Mouse (Mus musculus) heart, adult 11 months (tissue): Measurements from ENCODE around the gene Adamts12.
A peak's percentile ranks its signal among the peaks of the same experiment; 100 is the strongest.

Experiments used
- DNase-seq: peaks from one replicate; pipeline ENCODE4 v3.0.0; 2022

The Adamts12 gene

DNA sequence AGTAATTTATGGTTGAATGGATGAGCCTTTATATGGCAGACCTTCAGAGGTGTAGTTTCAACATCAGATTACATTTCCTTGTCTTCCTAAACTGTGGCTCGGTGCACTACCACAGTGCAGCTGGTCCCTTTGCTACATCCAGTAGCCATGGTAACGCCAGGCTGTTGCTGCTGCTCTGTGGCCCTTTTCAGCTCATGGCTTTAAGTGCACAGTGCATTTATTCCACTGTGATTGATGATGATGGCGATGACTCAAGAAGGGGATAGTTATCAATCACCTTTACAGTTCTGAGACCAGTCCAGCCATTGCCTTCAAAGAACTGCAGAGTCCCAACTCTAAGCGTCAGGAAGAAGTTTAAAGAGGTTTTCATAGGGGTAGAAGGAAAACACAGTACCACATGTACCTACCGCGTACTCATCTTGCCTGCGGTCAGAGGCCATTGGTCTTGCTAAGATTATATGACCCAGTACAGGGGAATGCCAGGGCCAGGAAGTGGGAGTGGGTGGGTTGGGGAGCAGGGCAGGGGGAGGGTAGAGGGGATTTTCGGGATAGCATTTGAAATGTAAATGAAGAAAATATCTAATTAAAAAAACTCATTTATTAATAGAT, 18.5 kb downstream of the Adamts12 start:
- DNase-seq: no peak

DNA sequence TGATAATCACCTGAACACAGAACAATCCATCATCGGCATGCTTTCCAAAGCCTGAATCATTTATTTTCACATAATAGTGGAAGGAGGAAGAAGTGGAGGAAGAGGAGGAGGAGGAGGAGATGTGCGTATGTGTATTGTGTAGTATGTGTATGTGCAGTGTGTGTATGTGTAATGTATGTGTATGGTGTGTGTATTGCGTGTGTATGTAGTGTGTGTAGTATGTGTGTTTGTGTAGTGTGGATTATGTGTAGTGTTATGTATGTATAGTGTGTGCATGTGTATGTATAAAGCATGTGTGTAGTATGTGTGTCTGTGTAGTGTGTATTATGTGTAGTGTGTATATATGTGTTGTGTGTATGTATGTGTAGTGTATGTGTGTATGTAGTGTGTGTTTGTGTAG, 19.1 kb downstream of the Adamts12 start:
- no peak for DNase-seq

DNA sequence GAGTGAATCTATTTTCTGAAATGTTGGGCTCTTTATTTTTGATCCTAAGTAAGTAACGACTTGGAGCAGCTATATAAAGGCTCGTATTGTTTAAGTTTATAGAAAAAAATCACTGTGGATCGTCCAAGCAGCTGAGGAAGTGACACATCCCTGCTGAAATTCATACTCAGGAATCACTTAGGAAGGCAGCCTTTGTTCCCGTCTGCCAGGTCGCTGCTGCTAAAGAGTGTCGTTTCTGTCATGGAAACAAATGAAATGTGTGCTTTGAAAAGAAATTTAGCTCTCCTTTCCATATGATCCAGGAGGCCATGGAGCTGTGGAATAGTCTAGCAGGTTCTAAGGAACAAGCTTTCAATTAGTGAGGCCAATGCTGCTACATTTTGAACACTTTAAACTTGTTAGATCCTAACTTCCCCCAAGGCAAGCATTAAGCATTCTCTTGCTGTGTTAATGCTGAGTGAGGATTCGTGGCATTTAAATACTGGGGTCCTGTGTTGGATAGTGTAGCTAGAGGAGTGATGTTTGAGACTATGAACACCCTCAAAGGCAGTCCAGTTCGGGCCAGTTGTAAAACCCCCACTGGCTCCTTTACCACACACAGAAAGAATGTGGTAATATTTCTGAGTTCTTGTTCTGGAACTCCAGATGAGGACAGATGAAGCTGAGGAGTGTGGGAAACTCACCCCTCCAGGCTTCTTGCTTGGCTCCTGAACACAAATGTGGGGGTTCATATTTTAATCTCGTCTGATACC, 19.8 kb downstream of the Adamts12 start:
- DNase-seq: no peak

DNA sequence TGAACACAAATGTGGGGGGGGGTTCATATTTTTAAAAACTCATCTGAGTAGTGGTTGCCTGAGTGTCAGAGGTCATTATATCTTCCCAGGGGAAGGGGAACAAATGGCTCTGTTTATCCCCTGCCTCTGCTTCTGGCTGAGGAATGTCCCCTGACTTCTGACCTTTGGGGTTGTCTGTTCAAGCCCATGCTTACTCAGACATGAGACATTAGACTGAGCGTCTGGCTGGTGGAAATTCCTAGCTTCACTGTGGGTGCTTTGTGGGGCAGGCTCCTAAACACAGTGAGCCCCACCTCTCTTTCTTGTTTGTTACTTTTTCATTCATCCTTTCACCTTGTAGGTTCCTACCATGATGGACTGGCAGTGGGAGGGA, 20.4 kb downstream of the Adamts12 start:
- DNase-seq: no peak

DNA sequence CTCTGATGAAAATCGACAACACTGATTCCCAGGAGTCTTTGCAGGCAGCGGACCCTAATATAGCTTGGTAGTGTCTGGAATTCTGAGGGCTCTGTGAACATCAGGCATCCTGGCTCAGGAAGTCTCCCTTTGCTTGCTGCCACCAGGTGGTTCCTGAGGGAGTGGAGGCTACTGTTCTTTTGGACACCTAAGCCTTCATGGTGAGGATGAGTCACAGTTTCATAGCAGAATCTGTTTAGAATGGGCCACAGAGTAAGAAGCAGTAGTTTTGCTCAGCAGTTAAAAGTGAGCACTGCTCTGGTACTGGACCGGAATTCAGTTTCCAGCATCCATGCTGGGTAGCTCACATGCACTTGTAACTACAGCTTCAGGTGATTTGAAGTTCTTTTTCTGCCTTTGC, 24.9 kb downstream of the Adamts12 start:
- peak; percentile 12 for DNase-seq

DNA sequence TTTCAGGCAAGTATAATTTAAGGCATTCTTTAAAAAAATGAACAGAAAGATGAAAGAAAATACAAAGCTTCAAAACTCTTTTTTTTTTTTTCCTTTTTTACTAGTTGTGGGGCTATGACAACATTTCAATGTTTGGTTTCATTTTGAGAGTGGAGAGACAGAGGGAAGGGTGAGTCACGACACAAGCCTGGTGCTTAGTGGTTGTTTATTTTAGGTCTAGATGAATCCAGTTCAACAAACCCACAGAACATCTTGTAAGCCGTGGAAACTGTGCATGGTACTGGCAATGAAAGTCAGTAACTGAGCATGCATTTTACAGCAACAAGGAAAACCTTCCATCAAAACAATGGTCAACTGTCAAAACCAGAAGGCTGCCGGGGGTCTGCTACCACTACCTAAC, 31.0 kb downstream of the Adamts12 start:
- DNase-seq: no peak

DNA sequence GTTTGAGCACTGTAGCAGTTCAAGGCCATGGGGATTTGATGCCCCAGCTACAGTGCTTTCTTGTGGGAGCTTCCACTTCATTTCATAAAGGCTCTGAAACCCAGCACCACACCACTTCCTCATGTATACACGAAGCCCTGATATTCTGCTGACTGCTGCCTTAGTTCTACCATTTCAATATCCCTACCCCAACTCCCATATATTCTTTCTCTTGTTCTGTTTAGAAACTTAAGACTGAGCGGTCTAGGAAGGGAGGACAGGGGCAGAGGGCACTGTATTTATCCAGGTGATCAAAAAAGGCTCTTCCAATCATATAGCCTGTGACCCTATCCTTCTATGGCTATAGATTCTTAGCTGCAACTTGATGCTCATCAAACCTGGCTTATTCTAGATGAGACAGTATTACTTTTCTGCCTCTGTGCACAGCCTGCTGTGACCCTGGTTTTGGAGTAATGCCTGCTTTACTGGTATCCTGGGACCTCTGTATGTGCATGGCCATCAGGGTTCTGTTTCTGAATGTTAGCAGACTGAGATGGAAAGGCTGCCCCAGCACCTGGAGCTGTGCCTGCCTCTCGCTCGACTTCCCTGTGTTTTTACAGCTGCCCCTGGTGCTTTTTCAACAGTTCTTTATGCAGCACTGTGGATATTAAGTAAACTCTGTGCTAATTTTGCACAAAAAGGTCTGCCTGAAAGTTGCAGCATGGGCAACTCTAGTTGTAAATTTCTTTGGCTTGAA, 33.5 kb downstream of the Adamts12 start:
- DNase-seq: peak; percentile 87

DNA sequence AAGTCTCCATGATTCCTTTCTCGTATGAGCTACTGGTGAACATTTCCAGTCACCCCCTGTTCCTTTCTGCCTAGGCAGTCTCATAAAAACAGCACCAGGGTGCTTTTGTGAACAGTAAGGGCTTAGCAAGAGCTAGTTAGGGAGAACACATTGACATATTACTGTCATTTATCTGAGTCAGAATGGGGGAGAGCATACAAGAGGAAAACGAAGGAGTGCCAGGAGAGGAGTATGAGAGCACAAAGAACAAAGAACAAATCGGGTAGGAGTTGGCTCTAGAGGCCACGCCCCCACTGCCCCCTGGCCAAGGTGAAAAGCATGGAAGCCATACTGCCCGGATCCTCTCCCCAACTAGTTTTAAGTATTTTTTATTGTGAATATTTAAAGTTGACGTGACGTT, 34.4 kb downstream of the Adamts12 start:
- no peak for DNase-seq

DNA sequence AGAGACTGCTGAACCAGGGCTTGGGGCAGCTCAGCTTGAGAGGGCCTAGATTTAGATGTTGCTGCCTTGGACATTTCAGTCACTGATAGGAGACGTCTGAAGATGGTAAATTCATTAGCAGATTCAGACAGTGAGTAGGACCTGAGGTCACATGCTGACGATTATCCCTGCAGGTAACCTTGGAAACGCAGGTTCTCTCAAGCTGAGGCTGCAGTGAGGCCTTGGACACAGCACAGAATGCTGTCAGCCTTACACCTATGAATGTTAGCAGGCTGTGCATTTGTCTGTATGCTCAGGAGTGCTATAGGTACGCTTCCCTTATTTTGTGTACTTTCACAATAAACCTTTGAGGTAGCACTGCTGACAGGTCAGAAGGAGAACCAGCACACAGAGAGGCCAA, 36.3 kb downstream of the Adamts12 start:
- DNase-seq: no peak

DNA sequence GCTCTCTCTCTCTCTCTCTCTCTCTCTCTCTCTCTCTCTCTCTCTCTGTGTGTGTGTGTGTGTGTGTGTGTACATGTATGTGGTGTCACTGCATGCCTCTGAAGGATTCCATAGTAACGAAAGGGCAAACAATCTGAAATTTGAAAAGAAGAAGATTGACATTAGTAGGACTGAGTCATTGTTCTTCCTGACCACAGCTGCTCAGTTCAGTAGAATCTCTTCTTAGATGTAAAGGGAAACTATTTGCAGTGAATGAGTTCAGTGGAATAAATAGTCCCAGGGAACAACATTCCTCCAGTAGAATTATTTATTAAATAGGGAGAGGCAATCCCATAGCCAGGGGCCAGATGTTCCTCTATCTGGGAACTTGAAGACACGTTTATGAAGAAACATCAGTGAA, 40.5 kb downstream of the Adamts12 start:
- peak; percentile 22 for DNase-seq

DNA sequence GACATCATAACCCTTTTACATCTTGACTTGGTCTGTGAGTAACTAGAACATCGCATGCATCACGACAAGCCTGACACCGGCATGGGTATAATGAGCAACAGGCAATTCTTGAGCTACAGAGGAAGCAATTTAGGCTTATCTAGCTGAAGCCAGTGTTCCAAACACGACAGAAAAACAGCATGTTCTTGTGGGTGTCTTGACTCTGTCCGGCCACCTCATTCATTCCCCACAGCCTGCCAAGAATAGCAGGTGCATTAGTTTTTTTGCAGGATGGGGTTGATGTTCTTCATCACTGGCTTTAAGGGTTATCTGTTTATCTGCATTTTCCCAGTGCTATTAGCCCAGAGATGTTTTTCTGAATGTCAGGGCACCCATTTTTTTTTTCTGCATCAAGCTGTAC, 42.8 kb downstream of the Adamts12 start:
- peak; percentile 92 for DNase-seq

DNA sequence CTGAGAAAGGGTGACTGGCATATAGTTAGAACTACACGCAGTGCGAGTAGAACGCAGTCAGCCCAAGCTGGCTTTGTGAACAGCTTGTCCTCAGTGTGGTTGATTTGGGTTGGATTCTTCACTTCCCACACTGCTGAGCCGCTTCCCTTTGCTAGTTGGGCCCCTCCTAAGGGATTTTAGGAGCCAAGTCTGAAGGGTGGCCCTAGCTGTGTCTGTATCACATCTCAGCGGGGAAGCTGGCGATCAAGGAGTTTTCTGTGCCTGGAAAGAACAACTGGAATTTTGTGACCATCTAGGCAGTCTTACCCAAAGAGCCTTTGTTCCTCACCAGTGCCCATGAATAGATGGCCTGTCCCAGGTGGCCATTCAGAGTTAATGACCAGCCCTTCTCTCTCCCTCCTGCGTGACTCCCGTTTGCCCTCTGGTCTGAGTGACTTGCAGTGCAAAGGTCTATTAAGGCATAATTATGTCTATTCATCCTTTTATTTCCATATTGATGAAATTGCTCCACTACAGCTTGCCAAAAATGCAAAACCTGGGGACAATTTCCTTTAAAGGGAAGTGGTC, 50.1 kb downstream of the Adamts12 start:
- DNase-seq: peak; percentile 91

DNA sequence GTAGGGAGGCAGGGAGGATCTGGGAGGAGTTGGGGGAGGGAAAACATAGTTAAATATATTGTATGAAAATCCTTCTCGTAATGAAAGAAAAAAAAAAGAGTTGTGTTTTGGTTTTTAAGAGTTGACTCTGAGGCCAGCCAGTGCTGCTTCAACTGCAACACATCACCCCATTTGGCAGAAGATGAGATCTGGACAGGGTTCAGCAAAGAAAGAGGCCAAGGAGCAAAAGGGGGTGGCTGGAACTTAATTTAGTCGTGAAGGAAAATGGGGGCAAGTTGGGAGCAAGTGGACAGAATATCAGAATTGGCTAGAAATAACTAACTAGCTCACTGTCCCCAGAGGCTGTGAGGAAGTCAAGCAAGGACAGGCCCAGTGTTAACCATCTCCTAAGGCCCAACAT, 51.7 kb downstream of the Adamts12 start:
- peak; percentile 98 for DNase-seq

DNA sequence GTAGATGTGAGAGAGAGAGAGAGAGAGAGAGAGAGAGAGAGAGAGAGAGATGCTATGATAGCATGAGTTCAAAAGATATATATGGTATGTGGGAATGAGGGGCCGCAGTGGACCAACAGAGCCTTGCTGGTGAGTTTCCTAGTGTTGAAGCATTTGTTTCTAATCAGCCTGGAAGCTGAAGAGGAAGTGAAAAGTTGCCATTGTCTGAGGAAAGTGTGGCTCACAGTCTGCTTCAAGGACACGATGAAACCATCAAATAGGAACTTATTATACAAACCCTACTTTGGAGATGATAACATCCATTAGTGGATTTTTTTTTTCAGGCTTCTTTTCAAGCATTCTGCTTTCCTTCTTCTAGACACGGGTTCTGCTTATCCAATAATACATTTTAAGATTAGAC, 52.3 kb downstream of the Adamts12 start:
- DNase-seq: peak; percentile 88

DNA sequence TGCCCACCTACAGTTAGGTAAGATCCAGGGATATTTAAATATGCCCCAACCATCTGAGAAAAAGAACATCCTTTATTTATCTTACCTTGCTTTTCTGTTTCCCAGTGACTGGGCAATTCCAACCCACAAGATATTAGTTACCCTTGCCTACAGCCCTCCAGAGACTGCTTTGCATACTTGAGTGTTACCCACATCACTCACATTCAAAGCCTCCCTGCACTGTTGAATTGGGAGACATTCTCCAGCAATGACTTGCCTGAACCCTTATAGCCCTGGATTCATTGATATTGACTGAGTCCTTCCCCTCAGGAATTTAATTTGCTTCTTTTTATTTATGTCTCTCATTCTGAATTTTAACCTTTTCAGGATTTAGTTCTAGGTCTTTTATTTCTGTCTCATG, 53.8 kb downstream of the Adamts12 start:
- no peak for DNase-seq

DNA sequence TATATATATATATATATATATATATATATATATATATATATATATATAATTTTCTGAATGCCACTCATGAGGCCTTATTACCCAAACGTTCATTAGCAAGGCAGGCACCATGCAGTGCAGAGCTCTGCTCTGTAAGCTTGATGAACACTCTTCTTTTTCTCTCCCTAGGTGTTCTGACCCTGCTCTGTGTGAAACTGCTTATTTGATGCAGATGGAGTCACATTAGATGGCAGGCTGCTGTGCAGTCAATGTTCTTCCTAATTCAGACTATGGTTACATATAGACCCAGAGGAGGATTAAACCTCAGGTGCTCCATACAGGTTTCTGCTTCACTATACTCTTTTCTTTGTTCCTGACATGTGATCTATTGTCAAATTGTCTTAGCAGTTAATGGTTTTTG, 57.1 kb downstream of the Adamts12 start:
- peak; percentile 72 for DNase-seq

DNA sequence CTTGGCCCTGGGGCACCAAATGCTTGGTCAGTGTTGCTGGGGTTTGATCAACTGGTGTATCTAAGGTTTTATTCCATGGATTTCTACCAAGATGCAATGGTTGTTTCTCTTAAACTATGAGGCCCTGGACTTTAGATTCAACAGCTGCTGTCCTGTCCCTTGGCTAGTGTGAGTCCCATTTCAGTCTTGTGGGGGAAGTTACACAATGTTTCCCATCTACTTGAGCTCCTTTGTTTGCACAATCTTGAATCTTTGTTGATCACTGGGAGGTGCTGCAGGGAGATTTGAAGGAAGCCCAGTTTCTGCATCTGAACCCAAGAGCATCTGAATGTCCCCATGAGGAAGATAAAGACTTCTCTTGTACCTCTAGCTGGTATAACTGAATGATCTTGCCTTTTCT, 60.8 kb downstream of the Adamts12 start:
- DNase-seq: peak; percentile 89

DNA sequence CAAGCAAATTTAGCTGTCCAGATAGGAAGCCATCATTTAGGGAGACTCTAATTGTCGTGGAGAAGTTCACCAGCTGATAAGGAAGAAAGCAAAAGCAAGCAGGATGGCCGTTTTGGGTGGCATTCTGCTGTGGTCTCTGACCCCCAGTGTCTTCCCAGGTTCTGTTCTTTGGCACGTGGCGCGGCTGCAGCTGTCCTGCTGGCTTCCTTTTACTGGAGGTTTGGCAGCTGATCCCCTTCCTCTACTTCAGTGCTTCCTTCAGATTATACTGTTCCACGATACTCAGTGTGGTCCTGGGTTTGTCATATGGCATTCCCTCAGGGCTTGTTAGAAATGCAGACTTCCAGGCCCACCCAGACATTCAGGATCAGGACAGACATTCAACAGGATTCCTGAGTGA, 63.9 kb downstream of the Adamts12 start:
- peak; percentile 89 for DNase-seq

DNA sequence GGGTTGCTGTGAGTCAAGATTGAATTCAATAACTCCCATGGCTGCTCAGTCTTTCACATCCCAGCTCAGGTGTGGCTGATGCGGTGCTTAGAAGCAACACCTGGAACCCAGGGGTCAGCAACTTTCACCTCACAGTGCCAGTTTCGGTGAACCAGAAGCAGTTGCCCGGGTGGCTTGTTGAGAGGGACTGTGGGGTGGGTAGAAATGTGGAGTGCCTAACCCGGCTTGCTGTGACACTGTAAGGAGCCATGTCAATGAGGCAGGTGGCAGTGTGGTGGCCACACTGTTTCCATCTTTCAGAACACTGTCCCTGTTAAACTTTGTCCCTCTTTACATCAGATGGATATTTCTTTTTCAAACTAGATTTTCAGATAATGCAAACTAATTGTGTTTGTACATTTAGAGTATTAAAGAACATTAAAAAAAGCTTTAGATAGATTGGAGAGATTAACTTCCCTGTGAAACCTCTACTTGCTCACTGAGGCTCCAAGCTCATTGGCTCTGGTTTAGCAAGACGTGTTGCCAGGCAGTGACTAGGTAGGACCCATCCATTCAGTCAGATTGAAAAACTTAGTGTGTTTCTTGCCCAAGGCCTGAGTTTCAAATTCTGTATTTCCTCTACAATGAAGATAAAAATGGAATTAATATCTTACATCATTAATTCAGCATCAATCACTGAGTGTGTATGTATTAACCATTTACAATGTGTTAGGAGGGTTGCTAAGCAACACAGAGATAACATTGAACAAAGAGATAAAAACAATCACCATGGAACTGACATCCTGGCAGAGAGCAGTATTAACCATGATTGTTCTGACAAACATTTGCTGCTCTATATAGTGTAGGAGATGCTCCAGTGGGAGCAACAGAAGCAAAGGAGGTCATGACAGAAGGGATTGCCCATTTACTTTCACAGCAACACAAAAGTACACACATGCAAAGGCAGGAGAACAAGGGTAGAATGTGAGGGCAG, 68.3 kb downstream of the Adamts12 start:
- DNase-seq: peak; percentile 74

DNA sequence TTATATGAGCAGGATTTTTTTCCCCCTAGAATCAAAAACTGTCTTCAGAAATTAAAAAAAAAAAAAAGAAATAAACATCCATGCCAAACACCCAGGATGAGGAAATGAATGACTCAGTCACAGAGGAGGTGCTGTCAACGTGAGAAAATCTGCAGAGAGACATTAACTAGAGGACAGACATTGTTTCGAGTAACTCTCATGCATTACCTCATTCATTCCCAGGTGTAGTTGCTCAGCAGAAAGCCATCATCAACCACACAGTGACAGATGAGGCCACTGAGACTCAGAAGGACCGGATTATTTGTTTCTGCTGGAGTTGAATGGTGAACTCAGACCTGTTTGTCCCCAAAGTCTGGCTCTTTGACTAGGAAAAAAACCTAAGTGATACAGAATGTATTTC, 81.0 kb downstream of the Adamts12 start:
- DNase-seq: peak; percentile 76

DNA sequence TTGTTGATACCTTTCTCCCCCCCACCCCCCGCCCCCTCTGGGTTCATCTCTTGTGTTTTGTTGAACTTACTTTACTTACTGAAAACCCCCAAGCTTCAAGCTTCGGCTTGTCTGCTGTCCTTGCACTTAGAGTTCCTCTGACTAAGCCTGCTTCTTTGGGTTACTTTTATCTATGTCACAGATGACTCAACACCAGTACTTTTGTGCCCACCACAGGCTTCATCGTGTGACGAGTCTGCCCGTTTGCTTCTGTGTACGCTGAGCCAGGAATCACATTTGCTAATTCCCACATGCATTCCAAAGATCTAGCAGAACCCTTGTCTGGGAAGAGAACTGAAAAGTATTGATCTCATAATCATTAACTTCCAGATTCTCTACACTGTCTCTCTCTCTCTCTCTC, 94.8 kb downstream of the Adamts12 start:
- peak; percentile 31 for DNase-seq

DNA sequence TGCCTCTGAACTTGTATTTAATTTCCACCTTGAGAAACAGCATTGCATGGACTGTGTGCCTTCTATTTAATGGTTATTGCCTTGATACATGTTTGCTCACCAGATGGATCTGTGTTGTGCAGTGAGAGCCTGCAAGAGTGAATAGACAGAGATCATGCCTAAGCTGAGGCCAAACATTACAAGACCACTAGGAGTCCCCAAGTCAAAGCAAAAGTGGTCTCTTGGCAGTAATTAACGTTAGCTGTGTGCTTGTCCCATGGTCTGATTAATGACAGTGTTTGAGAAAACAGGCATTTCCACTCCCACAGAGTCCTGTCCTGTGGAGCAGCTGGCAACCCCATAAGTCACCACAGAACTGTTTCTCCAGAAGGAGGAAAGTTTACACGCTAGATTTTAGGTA, 96.2 kb downstream of the Adamts12 start:
- peak; percentile 24 for DNase-seq

DNA sequence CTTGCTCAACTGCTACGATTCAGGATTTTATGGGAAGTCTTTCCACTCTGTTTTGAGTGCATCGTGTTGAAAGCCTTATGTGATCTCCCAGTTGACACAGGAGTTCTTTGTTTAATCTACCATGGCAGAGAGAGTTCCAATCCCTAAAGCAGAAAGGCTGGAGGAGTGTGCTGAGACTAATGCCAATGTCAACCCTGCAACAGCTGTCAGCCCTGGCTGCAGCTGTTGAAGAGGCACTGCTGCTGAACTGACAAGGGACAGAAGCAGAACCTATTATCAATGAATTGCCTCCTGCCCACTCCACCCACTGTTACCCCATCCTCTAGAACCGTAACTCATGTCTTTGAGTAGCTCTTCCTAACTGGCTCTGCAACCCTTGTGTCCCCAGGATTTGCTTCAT, 101.3 kb downstream of the Adamts12 start:
- peak; percentile 90 for DNase-seq
